Mouse (Mus musculus) right cerebral cortex, postnatal 25 days (tissue): ENCODE measurements at regions not wholly inside any gene's neighbourhood (a gene's known extent, or its start where the extent isn't known, plus 50 kb on each side); places are given as distances from the start of the nearest gene placed in this dataset.
"Not testable (repeated sequence)": the region's sequence is repeated elsewhere in the genome, so short reads cannot be mapped to it uniquely, and the experiment has no call there.

Experiments used
- DNase-seq: peaks from one replicate; pipeline ENCODE4 v3.0.0; 2022

GRCm38 (mm10) chr13:101955806-101956418, 187.9 kb upstream of the Pik3r1 start:
- no peak for DNase-seq

GRCm38 (mm10) chr13:101957782-101958181, 189.8 kb upstream of the Pik3r1 start:
- no peak for DNase-seq

- DNase-seq, result no peak
Observed at GRCm38 (mm10) chr13:101965537-101965936, 197.5 kb upstream of the Pik3r1 start.

- no peak for DNase-seq
Observed at GRCm38 (mm10) chr13:101966799-101967397, 198.9 kb upstream of the Pik3r1 start.

- DNase-seq, result no peak
Observed at GRCm38 (mm10) chr13:101967466-101967865, 199.4 kb upstream of the Pik3r1 start.

- DNase-seq, result no peak
Observed at GRCm38 (mm10) chr13:101976766-101977165, 208.7 kb upstream of the Pik3r1 start.

- no peak for DNase-seq
Observed at GRCm38 (mm10) chr13:101980171-101980835, 212.3 kb upstream of the Pik3r1 start.

GRCm38 (mm10) chr13:101988637-101989413, 220.8 kb upstream of the Pik3r1 start:
- no peak for DNase-seq

- no peak for DNase-seq
Observed at GRCm38 (mm10) chr13:101991729-101992128, 223.7 kb upstream of the Pik3r1 start.

- DNase-seq, result no peak
Observed at GRCm38 (mm10) chr13:101994779-101995178, 226.8 kb upstream of the Pik3r1 start.

- no peak for DNase-seq
Observed at GRCm38 (mm10) chr13:101995529-101995928, 227.5 kb upstream of the Pik3r1 start.

GRCm38 (mm10) chr13:101996144-101996543, 228.1 kb upstream of the Pik3r1 start:
- no peak for DNase-seq

- no peak for DNase-seq
Observed at GRCm38 (mm10) chr13:101997415-101997814, 229.4 kb upstream of the Pik3r1 start.

- no peak for DNase-seq
Observed at GRCm38 (mm10) chr13:102006565-102006964, 238.5 kb upstream of the Pik3r1 start.

GRCm38 (mm10) chr13:102011965-102012364, 243.9 kb upstream of the Pik3r1 start:
- DNase-seq, result no peak

GRCm38 (mm10) chr13:102014514-102014913, 246.5 kb upstream of the Pik3r1 start:
- DNase-seq, result no peak

GRCm38 (mm10) chr13:102014958-102015357, 246.9 kb upstream of the Pik3r1 start:
- DNase-seq, result no peak

GRCm38 (mm10) chr13:102016518-102016917, 248.5 kb upstream of the Pik3r1 start:
- DNase-seq, result no peak

- DNase-seq, result no peak
Observed at GRCm38 (mm10) chr13:102022273-102022672, 254.3 kb upstream of the Pik3r1 start.

- DNase-seq, result no peak
Observed at GRCm38 (mm10) chr13:102022757-102023156, 254.7 kb upstream of the Pik3r1 start.

- no peak for DNase-seq
Observed at GRCm38 (mm10) chr13:102023624-102024023, 255.6 kb upstream of the Pik3r1 start.

GRCm38 (mm10) chr13:102025138-102025537, 257.1 kb upstream of the Pik3r1 start:
- no peak for DNase-seq

GRCm38 (mm10) chr13:102025547-102025946, 257.5 kb upstream of the Pik3r1 start:
- DNase-seq, result not testable (repeated sequence)

- DNase-seq, result no peak
Observed at GRCm38 (mm10) chr13:102031416-102031815, 263.4 kb upstream of the Pik3r1 start.
